Mouse (Mus musculus) intestine, embryonic 14.5 days (tissue): ENCODE measurements around the gene Gpr180. TPM values are rescaled to one million over a fixed set of nuclear protein-coding genes. Genes with fewer than 3 reads are reported as not detected.

Experiments used
- ATAC-seq: fragments of 200-750 bp; cut with Nextera tagmentation; replicated peaks from 2 replicates; pipeline ENCODE4 v1.8.0; 2017; ENCODE audit warnings: low read depth, moderate number of reproducible peaks, moderate TSS enrichment, moderate library complexity; ENCODE audit not compliant: low FRiP score, low TSS enrichment
- DNase-seq: peaks from one replicate; pipeline ENCODE4 v3.0.0-alpha.2; 2018; ENCODE audit warnings: low spot score
- H3K27ac ChIP-seq: fragments of 300-500 bp; sonication (generic); 2 replicates; pipeline ENCODE4 v1.5.1; 2014; ENCODE audit warnings: low read depth, mild to moderate bottlenecking, control low read depth
- H3K27me3 ChIP-seq: fragments of 300-500 bp; sonication (generic); replicated peaks from 2 replicates; pipeline ENCODE4 v1.6.1; 2014; ENCODE audit warnings: low read length, control low read depth; ENCODE audit not compliant: control insufficient read depth, insufficient read depth
- H3K36me3 ChIP-seq: fragments of 300-500 bp; sonication (generic); 2 replicates; pipeline ENCODE4 v1.6.1; 2014; ENCODE audit warnings: low read length, control low read depth; ENCODE audit not compliant: control insufficient read depth, insufficient read depth
- H3K4me1 ChIP-seq: fragments of 300-500 bp; sonication (generic); replicated peaks from 2 replicates; pipeline ENCODE4 v1.6.1; 2014; ENCODE audit warnings: low read length, control low read depth, mixed read lengths; ENCODE audit not compliant: control insufficient read depth, insufficient read depth
- H3K4me2 ChIP-seq: fragments of 300-500 bp; sonication (generic); 2 replicates; pipeline ENCODE4 v1.6.1; 2014; ENCODE audit warnings: low read length
- H3K4me3 ChIP-seq: fragments of 300-500 bp; sonication (generic); 2 replicates; pipeline ENCODE4 v1.5.1; 2014; ENCODE audit warnings: low read depth, low read length, control low read depth, mixed read lengths
- H3K9ac ChIP-seq: fragments of 300-500 bp; sonication (generic); 2 replicates; pipeline ENCODE4 v1.6.1; 2014; ENCODE audit warnings: mild to moderate bottlenecking, low read length
- H3K9me3 ChIP-seq: fragments of 300-500 bp; sonication (generic); 2 replicates; pipeline ENCODE4 v1.6.1; 2016; ENCODE audit warnings: low read length, control low read depth; ENCODE audit not compliant: control insufficient read depth
- WGBS: fragments of 180-500 bp; shearing (Covaris S2); extraction: QIAGEN DNeasy Blood & Tissue Kit; methylation state at CpG from one replicate; pipeline ENCODE4 v1.1.7; 2014; 5-methylcytosine and 5-hydroxymethylcytosine counted together
- polyA plus RNA-seq: library from polyadenylated mRNA; unstranded; fragments of >200 nt; fragmentation: Nextera tagmentation; extraction: Ambion mirVana; gene quantifications from 2 replicates; pipeline ENCODE4 v1.2.1, GENCODE M21; 2014

Gene Gpr180
- polyA plus RNA-seq, 1 experiment from 2014 or later = 54.4 TPM

GRCm38 (mm10) chr14:118113116-118113515, 23.8 kb upstream of the Gpr180 start:
- no peak for DNase-seq
- 87% methylated on average over 6 of the region's 6 CpGs for WGBS
- ATAC-seq = no peak
- no peaks in the 10 kb centered on the region for H3K9me3 ChIP-seq
- no peak overlapping the region for H3K9ac ChIP-seq
- H3K36me3 ChIP-seq = peaks cover 67% of the 10 kb centered on the region
- H3K27ac ChIP-seq = no peak overlapping the region
- H3K4me1 ChIP-seq = no peaks in the 10 kb centered on the region
- no peaks in the 10 kb centered on the region for H3K27me3 ChIP-seq
- no peak overlapping the region for H3K4me3 ChIP-seq
- no peak overlapping the region for H3K4me2 ChIP-seq

- Histone ChIP-seq H3K4me1 (no peaks in the 10 kb centered on the region), H3K9ac (no peak overlapping the region), H3K36me3 (peaks cover 81% of the 10 kb centered on the region), H3K4me2 (no peak overlapping the region), H3K27me3 (no peaks in the 10 kb centered on the region), H3K27ac (no peak overlapping the region), H3K4me3 (no peak overlapping the region), H3K9me3 (no peaks in the 10 kb centered on the region)
- WGBS = 86% methylated on average over 5 of the region's 5 CpGs
- DNase-seq (no peak), ATAC-seq (no peak)
These were observed 12.8 kb upstream of the Gpr180 start for GRCm38 (mm10) chr14:118124129-118124528.

GRCm38 (mm10) chr14:118124771-118125170, 12.2 kb upstream of the Gpr180 start:
- H3K4me1 ChIP-seq = no peaks in the 10 kb centered on the region
- no peak overlapping the region for H3K9ac ChIP-seq
- peaks cover 80% of the 10 kb centered on the region for H3K36me3 ChIP-seq
- H3K4me2 ChIP-seq = no peak overlapping the region
- no peaks in the 10 kb centered on the region for H3K9me3 ChIP-seq
- 90% methylated on average over 4 of the region's 4 CpGs for WGBS
- no peak overlapping the region for H3K27ac ChIP-seq
- ATAC-seq (no peak), DNase-seq (no peak)
- no peaks in the 10 kb centered on the region for H3K27me3 ChIP-seq
- no peak overlapping the region for H3K4me3 ChIP-seq

- Histone ChIP-seq H3K4me1 (peaks cover 3% of the 10 kb centered on the region), H3K9ac (no peak overlapping the region), H3K27me3 (no peaks in the 10 kb centered on the region), H3K9me3 (no peaks in the 10 kb centered on the region), H3K4me3 (no peak overlapping the region), H3K27ac (no peak overlapping the region), H3K36me3 (peaks cover 65% of the 10 kb centered on the region), H3K4me2 (no peak overlapping the region)
- ATAC-seq = no peak
- no peak for DNase-seq
- WGBS = 87% methylated on average over 5 of the region's 5 CpGs
These were observed 10.7 kb upstream of the Gpr180 start for GRCm38 (mm10) chr14:118126301-118126700.

GRCm38 (mm10) chr14:118131472-118131871, 5.5 kb upstream of the Gpr180 start:
- Histone ChIP-seq H3K4me1 (peaks cover 12% of the 10 kb centered on the region), H3K4me2 (peak overlapping the region; percentile 79), H3K9ac (peak overlapping the region; percentile 73), H3K27me3 (no peaks in the 10 kb centered on the region), H3K9me3 (no peaks in the 10 kb centered on the region), H3K27ac (no peak overlapping the region), H3K36me3 (peaks cover 29% of the 10 kb centered on the region), H3K4me3 (peak overlapping the region; percentile 68)
- no peak for DNase-seq
- WGBS = 76% methylated on average over 7 of the region's 7 CpGs
- no peak for ATAC-seq

- DNase-seq (no peak), ATAC-seq (peak; percentile 16; the same call in 1 of the 2 replicates)
- Histone ChIP-seq H3K27me3 (no peaks in the 10 kb centered on the region), H3K4me2 (peak overlapping the region; percentile 79), H3K27ac (no peak overlapping the region; the same call in 1 of the 2 replicates), H3K9me3 (no peaks in the 10 kb centered on the region), H3K4me1 (peaks cover 12% of the 10 kb centered on the region), H3K4me3 (peak overlapping the region; percentile 68), H3K9ac (peak overlapping the region; percentile 73), H3K36me3 (peaks cover 23% of the 10 kb centered on the region)
- WGBS = 11% methylated on average over 21 of the region's 21 CpGs
These were observed 4.9 kb upstream of the Gpr180 start for GRCm38 (mm10) chr14:118131931-118132641.

- H3K4me3 ChIP-seq = peak within 1 kb of the TSS; percentile 68
- DNase-seq = peak; percentile 97
- WGBS = under 1% methylated on average over 28 of the region's 28 CpGs
- no peaks in the 10 kb centered on the region for H3K27me3 ChIP-seq
- H3K4me1 ChIP-seq = peaks cover 12% of the 10 kb centered on the region
- H3K27ac ChIP-seq = no peak within 1 kb of the TSS; the same call in 1 of the 2 replicates
- peak within 1 kb of the TSS; percentile 79 for H3K4me2 ChIP-seq
- peak; percentile 74 for ATAC-seq
- no peaks in the 10 kb centered on the region for H3K9me3 ChIP-seq
- peak within 1 kb of the TSS; percentile 73 for H3K9ac ChIP-seq
- peaks cover 18% of the 10 kb centered on the region for H3K36me3 ChIP-seq
These were observed 4.3 kb upstream of the Gpr180 start, which contains the start of gene Tgds for GRCm38 (mm10) chr14:118132642-118132977. Gene Tgds (minus strand): TSS chr14:118132755.

- Histone ChIP-seq H3K4me1 (peaks cover 10% of the 10 kb centered on the region; the same call in 1 of the 2 replicates), H3K4me3 (peak overlapping the region; percentile 79), H3K27me3 (no peaks in the 10 kb centered on the region), H3K4me2 (peak overlapping the region; percentile 67), H3K9ac (peak overlapping the region; percentile 81), H3K27ac (peak overlapping the region; percentile 30; the same call in 1 of the 2 replicates), H3K9me3 (no peaks in the 10 kb centered on the region), H3K36me3 (peaks cover 35% of the 10 kb centered on the region)
- ATAC-seq (peak; percentile 34), DNase-seq (no peak)
- WGBS = 2% methylated on average over 13 of the region's 13 CpGs
These were observed 529 bp downstream of the Gpr180 start for GRCm38 (mm10) chr14:118137487-118137886.

- 92% methylated on average over 5 of the region's 5 CpGs for WGBS
These were observed 5.3 kb downstream of the Gpr180 start for GRCm38 (mm10) chr14:118142283-118142682.

More at GRCm38 (mm10) chr14:118142283-118142682, 5.3 kb downstream of the Gpr180 start:
- Histone ChIP-seq H3K27ac (no peak overlapping the region), H3K4me3 (no peak overlapping the region), H3K9me3 (no peaks in the 10 kb centered on the region), H3K27me3 (no peaks in the 10 kb centered on the region), H3K9ac (no peak overlapping the region), H3K4me2 (no peak overlapping the region), H3K4me1 (peaks cover 7% of the 10 kb centered on the region; the same call in 1 of the 2 replicates), H3K36me3 (peaks cover 40% of the 10 kb centered on the region)
- ATAC-seq (no peak), DNase-seq (no peak)
